Comparison of ENCODE assay signal across 8 mouse cellular contexts in genomic region chr19:7144458-7144857, GRCm38 (mm10). TPM values are rescaled to one million over a fixed set of nuclear protein-coding genes. Genes with fewer than 3 reads are reported as not detected.
DNase-seq lines count a peak whose midpoint lies in the region; ATAC-seq and TF ChIP-seq lines count a peak whose summit lies in the region.
"Had no signal": no experiment of that assay in that cellular context is flagged by ENCODE, and none has a peak within 500 bp of the region (broad histone marks: within the 10 kb centered on the region; RNA-seq: fewer than 3 reads in every experiment).

No protein-coding gene starts in this region.

- H3K4me3 ChIP-seq in liver, embryonic 11.5 days (ENCODE audit: low read depth, low read length), result peak overlapping the region; percentile 36
- 0 out of 2 replicates have a peak overlapping the region, but pooled peaks have one; percentile 34 for H3K4me3 ChIP-seq in forebrain, embryonic 13.5 days
- 0 out of 2 replicates have a peak overlapping the region, but pooled peaks have one; percentile 27 for H3K4me3 ChIP-seq in limb, embryonic 14.5 days (replicated peaks; ENCODE audit: low read length)
- H3K4me3 ChIP-seq in stomach, embryonic 14.5 days (ENCODE audit: low read depth, low read length), result no peak overlapping the region; the same call in 1 of the 2 replicates

- DNase-seq in liver, embryonic 11.5 days (ENCODE audit: low spot score), result no peak
- no peak for DNase-seq in liver
- DNase-seq in limb, embryonic 14.5 days (ENCODE audit: low spot score), result no peak
- DNase-seq in right cerebral cortex, postnatal 25 days, result no peak
- no peak for DNase-seq in left cerebral cortex, postnatal 4 days

- peaks cover 70% of the 10 kb centered on the region for H3K27me3 ChIP-seq in liver, embryonic 11.5 days (replicated peaks; ENCODE audit: control insufficient read depth, insufficient read depth, low read length)
- H3K27me3 ChIP-seq in forebrain, embryonic 13.5 days, result peaks cover 6% of the 10 kb centered on the region; the same call in 1 of the 2 replicates
- 0 out of 2 replicates have a peak, but pooled peaks cover 4% of the 10 kb centered on the region for H3K27me3 ChIP-seq in limb, embryonic 14.5 days (ENCODE audit: control insufficient read depth, insufficient read depth, low read length)
- H3K27me3 ChIP-seq in stomach, embryonic 14.5 days (ENCODE audit: control insufficient read depth, insufficient read depth, low read length), result no peaks in the 10 kb centered on the region

- peak overlapping the region; percentile 66 for H3K4me2 ChIP-seq in liver, embryonic 11.5 days
- H3K4me2 ChIP-seq in forebrain, embryonic 13.5 days, result peak overlapping the region; percentile 60
- H3K4me2 ChIP-seq in limb, embryonic 14.5 days (replicated peaks; ENCODE audit: low read depth, low read length, severe bottlenecking), result peak overlapping the region; percentile 52; the same call in 1 of the 2 replicates
- peak overlapping the region; percentile 62 for H3K4me2 ChIP-seq in stomach, embryonic 14.5 days (replicated peaks; ENCODE audit: low read depth, low read length)

- ATAC-seq in liver, embryonic 11.5 days (replicated peaks; ENCODE audit: low FRiP score), result no peak
- no peak for ATAC-seq in forebrain, embryonic 13.5 days
- ATAC-seq in limb, embryonic 14.5 days (ENCODE audit: low FRiP score, low read depth), result no peak
- no peak for ATAC-seq in stomach, embryonic 14.5 days (ENCODE audit: insufficient number of reproducible peaks, insufficient read depth, low FRiP score, low read depth)

- no peaks in the 10 kb centered on the region for H3K36me3 ChIP-seq in liver, embryonic 11.5 days (ENCODE audit: control insufficient read depth, insufficient read depth, low read length)
- no peaks in the 10 kb centered on the region for H3K36me3 ChIP-seq in forebrain, embryonic 13.5 days (ENCODE audit: poor library complexity, severe bottlenecking)
- no peaks in the 10 kb centered on the region for H3K36me3 ChIP-seq in limb, embryonic 14.5 days (ENCODE audit: control insufficient read depth, insufficient read depth, low read length)
- no peaks in the 10 kb centered on the region for H3K36me3 ChIP-seq in stomach, embryonic 14.5 days (ENCODE audit: control insufficient read depth, insufficient read depth, low read length)

- 77% methylated on average over 3 of the region's 3 CpGs for WGBS in liver, embryonic 11.5 days
- WGBS in forebrain, embryonic 13.5 days, result 70% methylated on average over 3 of the region's 3 CpGs
- WGBS in limb, embryonic 14.5 days, result 79% methylated on average over 3 of the region's 3 CpGs
- 74% methylated on average over 3 of the region's 3 CpGs for WGBS in stomach, embryonic 14.5 days

- no peak for TF ChIP-seq POLR2A in limb, embryonic 14.5 days (IDR thresholded peaks at IDR 0.05; ENCODE audit: borderline replicate concordance, extremely low read depth, insufficient read depth, insufficient read length)

- H3K9ac ChIP-seq in liver, embryonic 11.5 days (ENCODE audit: low read depth, low read length), result no peak overlapping the region
- no peak overlapping the region for H3K9ac ChIP-seq in forebrain, embryonic 13.5 days
- H3K9ac ChIP-seq in limb, embryonic 14.5 days (ENCODE audit: low read depth, low read length, severe bottlenecking), result no peak overlapping the region
- H3K9ac ChIP-seq in stomach, embryonic 14.5 days (replicated peaks; ENCODE audit: low read depth, low read length), result no peak overlapping the region

- intact Hi-C loops in left cerebral cortex, postnatal 4 days (cut with DNase I), result no loop called here

- no peak overlapping the region for H3K27ac ChIP-seq in liver, embryonic 11.5 days (ENCODE audit: low read depth, low read length)
- H3K27ac ChIP-seq in forebrain, embryonic 13.5 days, result no peak overlapping the region
- H3K27ac ChIP-seq in limb, embryonic 14.5 days (replicated peaks; ENCODE audit: low read depth, low read length), result no peak overlapping the region
- no peak overlapping the region for H3K27ac ChIP-seq in stomach, embryonic 14.5 days (ENCODE audit: low read length)

- H3K9me3 ChIP-seq in liver, embryonic 11.5 days (ENCODE audit: control insufficient read depth, low read length), result no peaks in the 10 kb centered on the region
- H3K9me3 ChIP-seq in forebrain, embryonic 13.5 days (replicated peaks), result no peaks in the 10 kb centered on the region
- no peaks in the 10 kb centered on the region for H3K9me3 ChIP-seq in limb, embryonic 14.5 days (ENCODE audit: control insufficient read depth, low read length)
- no peaks in the 10 kb centered on the region for H3K9me3 ChIP-seq in stomach, embryonic 14.5 days (ENCODE audit: control insufficient read depth, low read depth, low read length)

- H3K4me1 ChIP-seq in liver, embryonic 11.5 days (replicated peaks; ENCODE audit: control insufficient read depth, insufficient read depth, low read length), result 0 out of 2 replicates have a peak, but pooled peaks cover 5% of the 10 kb centered on the region
- H3K4me1 ChIP-seq in forebrain, embryonic 13.5 days, result peaks cover 89% of the 10 kb centered on the region
- peaks cover 46% of the 10 kb centered on the region for H3K4me1 ChIP-seq in limb, embryonic 14.5 days (ENCODE audit: control insufficient read depth, insufficient read depth, low read length)
- H3K4me1 ChIP-seq in stomach, embryonic 14.5 days (ENCODE audit: control insufficient read depth, insufficient read depth, low read length), result peaks cover 29% of the 10 kb centered on the region

RNA-seq across cellular contexts. Expression of gene Flrt1, which starts 38.9 kb away (rescaled TPM):
- 0.60 and 0.64 TPM in 2 replicates for polyA plus RNA-seq in liver, embryonic 11.5 days (2014; fragmentation: Nextera tagmentation; extraction: Ambion mirVana)
- polyA plus RNA-seq in forebrain, embryonic 13.5 days (2015; fragmentation: Nextera tagmentation; extraction: Ambion mirVana), result 10.4 and 11.3 TPM in 2 replicates
- 2.2 and 3.2 TPM in 2 replicates for polyA plus RNA-seq in limb, embryonic 14.5 days (2012; rRNA removed)
- 8.5 and 9.6 TPM in 2 replicates for polyA plus RNA-seq in limb, embryonic 14.5 days (2014; fragmentation: Nextera tagmentation; extraction: Ambion mirVana)
- 7.4 and 9.2 TPM in 2 replicates for polyA plus RNA-seq in stomach, embryonic 14.5 days (2014; fragmentation: Nextera tagmentation; extraction: Ambion mirVana)
- total RNA-seq in left cerebral cortex, postnatal 4 days (2021), result 10 to 100 TPM; 22.4 to 23.5 TPM
- total RNA-seq: hematopoietic stem cell, adult 5-6 weeks had no signal
